33 mouse cellular contexts compared by ENCODE assay signal in the genomic region with DNA sequence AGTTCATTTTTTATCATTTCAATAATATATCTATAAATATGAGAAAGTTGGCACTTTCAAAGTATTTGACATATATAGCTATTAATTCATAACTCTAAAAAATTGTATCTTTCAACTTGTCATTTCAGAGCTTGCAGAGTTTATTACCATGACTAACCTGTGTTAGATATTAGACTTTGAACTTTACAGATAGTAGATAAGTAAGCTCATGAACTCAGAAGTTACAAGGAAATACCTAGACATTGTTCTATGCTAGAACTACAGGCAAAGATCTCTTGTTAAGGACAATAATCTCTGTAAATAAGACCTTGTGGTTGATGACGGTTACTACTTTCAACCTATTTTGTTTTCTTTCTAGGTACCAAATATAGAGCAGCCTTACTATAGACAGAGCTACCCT.
"Had no signal": no experiment of that assay in that cellular context is flagged by ENCODE, and none has a peak within 500 bp of the region (broad histone marks: within the 10 kb centered on the region; RNA-seq: fewer than 3 reads in every experiment).

No protein-coding gene starts in this region.

- H3K9me3 ChIP-seq: heart, embryonic 10.5 days; heart, embryonic 12.5 days; heart, embryonic 13.5 days; heart, embryonic 15.5 days; hindbrain, embryonic 10.5 days; hindbrain, embryonic 12.5 days; hindbrain, embryonic 13.5 days; hindbrain, embryonic 15.5 days; kidney, embryonic 15.5 days had no signal

- H3K4me3 ChIP-seq: heart, adult 2 months; heart, embryonic 10.5 days; heart, embryonic 12.5 days; heart, embryonic 13.5 days; heart, embryonic 15.5 days; hindbrain, embryonic 10.5 days; hindbrain, embryonic 12.5 days; hindbrain, embryonic 13.5 days; hindbrain, embryonic 15.5 days; kidney, embryonic 15.5 days; layer of hippocampus, adult 2 months had no signal

- H3K27me3 ChIP-seq: heart, embryonic 12.5 days; heart, embryonic 13.5 days; heart, embryonic 15.5 days; hindbrain, embryonic 12.5 days; hindbrain, embryonic 15.5 days; kidney, embryonic 15.5 days had no signal

- H3K9ac ChIP-seq: heart, embryonic 12.5 days; heart, embryonic 13.5 days; heart, embryonic 15.5 days; hindbrain, embryonic 12.5 days; hindbrain, embryonic 13.5 days; hindbrain, embryonic 14.5 days; hindbrain, embryonic 15.5 days; kidney, embryonic 15.5 days had no signal

- H3K4me2 ChIP-seq: heart, embryonic 11.5 days; heart, embryonic 12.5 days; heart, embryonic 13.5 days; heart, embryonic 15.5 days; hindbrain, embryonic 12.5 days; hindbrain, embryonic 13.5 days; hindbrain, embryonic 14.5 days; hindbrain, embryonic 15.5 days; kidney, embryonic 15.5 days had no signal

- H3K4me1 ChIP-seq: hindbrain, embryonic 10.5 days; hindbrain, embryonic 12.5 days; hindbrain, embryonic 13.5 days; hindbrain, embryonic 15.5 days had no signal

- ATAC-seq: hindbrain, embryonic 16.5 days; hindbrain, postnatal 0 days; inflammation-experienced regulatory T-cells, adult 6 months had no signal

- H3K27ac ChIP-seq: heart, adult 2 months; heart, embryonic 10.5 days; heart, embryonic 13.5 days; heart, embryonic 15.5 days; hindbrain, embryonic 10.5 days; hindbrain, embryonic 12.5 days; hindbrain, embryonic 13.5 days; hindbrain, embryonic 14.5 days; hindbrain, embryonic 15.5 days; hindbrain, postnatal 0 days; kidney, embryonic 15.5 days; kidney, postnatal 0 days; layer of hippocampus, adult 2 months had no signal

- H3K36me3 ChIP-seq: heart, embryonic 10.5 days; heart, embryonic 12.5 days; heart, embryonic 13.5 days; heart, embryonic 15.5 days; hindbrain, embryonic 10.5 days; hindbrain, embryonic 12.5 days; hindbrain, embryonic 13.5 days; hindbrain, embryonic 15.5 days; kidney, embryonic 15.5 days had no signal

- DNase-seq: heart, adult 2 months; heart, postnatal 10 days; heart, postnatal 14 days; heart, postnatal 36 days; heart, postnatal 4 days; kidney, adult 11 months; kidney, adult 18-20 months; kidney, adult 2 months; kidney, adult 8-10 months; kidney, adult 9 months; kidney, postnatal 10 days; kidney, postnatal 14 days; kidney, postnatal 25 days; kidney, postnatal 36 days; kidney, postnatal 4 days; layer of hippocampus, adult 9-11 months; layer of hippocampus, postnatal 36 days had no signal
